Mouse (Mus musculus): ENCODE results near the gene Zfhx2. TPM values are rescaled to one million over a fixed set of nuclear protein-coding genes. Genes with fewer than 3 reads are reported as not detected.

The Zfhx2 gene
- total and polyA plus RNA-seq, 3 experiments, result 0.42 to 3.2 TPM; not detected in 1

- no peak for DNase-seq (ENCODE audit: low read depth, low spot score)
- no peak for TF ChIP-seq ZNF384 (IDR thresholded peaks at IDR 0.05; ENCODE audit: low read depth, low read length)
- TF ChIP-seq MAFK (IDR thresholded peaks at IDR 0.05; ENCODE audit: borderline replicate concordance, low read depth, low read length), result no peak
- no peak for TF ChIP-seq NRF1 (IDR thresholded peaks at IDR 0.05; ENCODE audit: insufficient read depth, low read depth, low read length, poor library complexity, severe bottlenecking)
- TF ChIP-seq TAL1 (IDR thresholded peaks at IDR 0.05; ENCODE audit: low read length), result no peak
- no peak for TF ChIP-seq JUND (IDR thresholded peaks at IDR 0.05; ENCODE audit: low read depth, low read length)
- no peak for TF ChIP-seq RAD21 (IDR thresholded peaks at IDR 0.05; ENCODE audit: low read depth, low read length)
- TF ChIP-seq USF1 (IDR thresholded peaks at IDR 0.05; ENCODE audit: low read depth, low read length), result peak; percentile 30; the same call in 1 of the 2 replicates
- no peak for TF ChIP-seq MAX (IDR thresholded peaks at IDR 0.05; ENCODE audit: low read length)
- Histone ChIP-seq H3K36me3 (ENCODE audit: control insufficient read depth in 1 of 2, insufficient read depth in 2 of 2, low read length in 2 of 2) (0 out of 4 replicates have a peak, but pooled peaks cover 0 to 3% of the 10 kb centered on the region in 2 experiments), H3K79me2 (ENCODE audit: control insufficient read depth, insufficient read depth, low read length, poor library complexity) (no peaks in the 10 kb centered on the region), H3K4me3 (ENCODE audit: control insufficient read depth in 1 of 2, insufficient read depth in 1 of 2, low read depth in 2 of 2, low read length in 2 of 2) (no peak overlapping the region), H3K9me3 (replicated peaks; ENCODE audit: insufficient read depth, low read length) (no peaks in the 10 kb centered on the region), H3K27me3 (ENCODE audit: control insufficient read depth in 1 of 2, insufficient read depth in 2 of 2, low read length in 2 of 2) (no peaks in the 10 kb centered on the region), H3K4me1 (ENCODE audit: control insufficient read depth in 1 of 2, insufficient read depth in 2 of 2, low read length in 2 of 2) (no peaks in the 10 kb centered on the region; a peak in 1 of 4 replicates), H3K9ac (ENCODE audit: control insufficient read depth, low read depth, low read length, poor library complexity, severe bottlenecking) (no peak overlapping the region), H3K27ac (ENCODE audit: control insufficient read depth, low read depth, low read length) (no peak overlapping the region)
Measured at GRCm38 (mm10) chr14:55055167-55055834, 36.8 kb downstream of the Zfhx2 start.

DNA sequence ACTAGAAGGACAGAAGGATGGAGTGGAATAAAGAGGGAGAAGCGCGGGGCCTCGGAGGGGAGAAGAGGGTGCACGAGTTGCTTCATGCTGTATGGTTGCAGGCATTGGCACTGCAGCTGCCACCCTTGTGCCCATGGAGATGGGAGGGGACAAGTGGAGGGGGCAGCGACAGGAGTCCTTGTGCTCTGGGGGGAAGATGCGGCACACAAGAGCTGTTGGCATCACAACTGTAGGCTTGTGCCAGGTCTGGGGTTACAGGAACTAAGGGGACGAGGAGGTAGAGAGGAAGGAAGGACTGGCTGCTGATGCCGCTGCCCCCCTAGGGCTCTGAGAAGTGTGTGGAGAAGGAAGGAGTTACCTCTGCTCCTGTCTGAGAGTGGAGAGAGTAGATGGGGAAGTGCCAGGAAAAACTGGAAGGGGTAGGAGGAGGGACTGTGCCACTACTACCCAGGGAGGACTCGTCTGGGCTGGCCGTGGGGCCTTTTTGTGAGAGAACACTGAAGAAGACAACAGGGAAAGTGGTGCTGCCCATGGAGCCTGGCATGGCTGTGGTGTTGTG lies 37.9 kb downstream of the Zfhx2 start:
- Histone ChIP-seq H3K9me3 (replicated peaks; ENCODE audit: insufficient read depth, low read length) (no peaks in the 10 kb centered on the region), H3K79me2 (ENCODE audit: control insufficient read depth, insufficient read depth, low read length, poor library complexity) (no peaks in the 10 kb centered on the region), H3K27ac (ENCODE audit: control insufficient read depth, low read depth, low read length) (no peak overlapping the region), H3K4me3 (ENCODE audit: control insufficient read depth in 1 of 2, insufficient read depth in 1 of 2, low read depth in 2 of 2, low read length in 2 of 2) (no peak overlapping the region), H3K9ac (ENCODE audit: control insufficient read depth, low read depth, low read length, poor library complexity, severe bottlenecking) (no peak overlapping the region), H3K4me1 (ENCODE audit: control insufficient read depth in 1 of 2, insufficient read depth in 2 of 2, low read length in 2 of 2) (no peaks in the 10 kb centered on the region; a peak in 1 of 4 replicates), H3K36me3 (ENCODE audit: control insufficient read depth in 1 of 2, insufficient read depth in 2 of 2, low read length in 2 of 2) (0 out of 4 replicates have a peak, but pooled peaks cover 0 to 3% of the 10 kb centered on the region in 2 experiments), H3K27me3 (ENCODE audit: control insufficient read depth in 1 of 2, insufficient read depth in 2 of 2, low read length in 2 of 2) (no peaks in the 10 kb centered on the region)
- no peak for TF ChIP-seq MXI1 (IDR thresholded peaks at IDR 0.05; ENCODE audit: low read depth, low read length)
- no peak for TF ChIP-seq ZKSCAN1 (IDR thresholded peaks at IDR 0.05; ENCODE audit: low read depth, low read length)
- no peak for TF ChIP-seq RAD21 (IDR thresholded peaks at IDR 0.05; ENCODE audit: low read depth, low read length)
- no peak for TF ChIP-seq BHLHE40 (IDR thresholded peaks at IDR 0.05; ENCODE audit: borderline replicate concordance, low read depth, low read length)
- TF ChIP-seq UBTF (IDR thresholded peaks at IDR 0.05; ENCODE audit: borderline replicate concordance, insufficient read depth, low read depth, low read length), result no peak
- TF ChIP-seq SMC3 (IDR thresholded peaks at IDR 0.05; ENCODE audit: low read depth, low read length), result no peak
- no peak for TF ChIP-seq KAT2A (conservative IDR thresholded peaks at IDR 0.05; ENCODE audit: low read depth, low read length)
- TF ChIP-seq SIN3A (IDR thresholded peaks at IDR 0.05; ENCODE audit: low read length), result no peak
- no peak for TF ChIP-seq MAZ (IDR thresholded peaks at IDR 0.05; ENCODE audit: low read depth, low read length)
- TF ChIP-seq ELF1 (IDR thresholded peaks at IDR 0.05; ENCODE audit: low read depth, low read length), result no peak
- DNase-seq (ENCODE audit: low read depth, low spot score), result no peak

Measured in MEL (cell line).